Mouse (Mus musculus) bone marrow, adult 2 months (tissue): ENCODE results near the gene Fam229a.
A peak's percentile ranks its signal among the peaks of the same experiment; 100 is the strongest.

Source experiments
- CTCF ChIP-seq: fragments of 200-500 bp; IDR thresholded peaks from 2 replicates; pipeline ENCODE4 v1.5.1; 2011; ENCODE audit warnings: low read length, control low read depth; ENCODE audit not compliant: control insufficient read depth, insufficient read depth
- POLR2A ChIP-seq: fragments of 200-500 bp; IDR thresholded peaks from 2 replicates; pipeline ENCODE4 v1.6.1; 2011; ENCODE audit warnings: low read depth, mild to moderate bottlenecking, control low read depth, low read length, borderline replicate concordance; ENCODE audit not compliant: control insufficient read depth

GRCm38 (mm10) chr4:129490972-129491880 lies at the start of gene Fam229a, which contains the start of gene Tssk3:
- TF ChIP-seq CTCF (no peak), POLR2A (peak; percentile 14; the same call in 1 of the 2 replicates)
